Mouse (Mus musculus): ENCODE data around the gene Mindy4b-ps. TPM values are rescaled to one million over a fixed set of nuclear protein-coding genes. Genes with fewer than 3 reads are reported as not detected.
"Not testable (repeated sequence)": the region's sequence is repeated elsewhere in the genome, so short reads cannot be mapped to it uniquely, and the experiment has no call there.

Gene Mindy4b-ps
- not detected in 2 replicates for total RNA-seq (2015; ENCODE audit: low replicate concordance)
- total RNA-seq (2017; ENCODE audit: low replicate concordance): 0.14 TPM in 1 of 2 replicates, not detected in the other

GRCm38 (mm10) chr3:58822211-58822610 is at the start of gene Mindy4b-ps:
TSS of gene Mindy4b-ps (minus strand) at chr3:58822311.
- no peak for ATAC-seq (replicated peaks; ENCODE audit: low FRiP score, poor library complexity, severe bottlenecking)

- ATAC-seq (replicated peaks; ENCODE audit: low FRiP score, poor library complexity, severe bottlenecking): not testable (repeated sequence)
Observed at GRCm38 (mm10) chr3:58871882-58872281, 49.8 kb upstream of the Mindy4b-ps start.

DNA sequence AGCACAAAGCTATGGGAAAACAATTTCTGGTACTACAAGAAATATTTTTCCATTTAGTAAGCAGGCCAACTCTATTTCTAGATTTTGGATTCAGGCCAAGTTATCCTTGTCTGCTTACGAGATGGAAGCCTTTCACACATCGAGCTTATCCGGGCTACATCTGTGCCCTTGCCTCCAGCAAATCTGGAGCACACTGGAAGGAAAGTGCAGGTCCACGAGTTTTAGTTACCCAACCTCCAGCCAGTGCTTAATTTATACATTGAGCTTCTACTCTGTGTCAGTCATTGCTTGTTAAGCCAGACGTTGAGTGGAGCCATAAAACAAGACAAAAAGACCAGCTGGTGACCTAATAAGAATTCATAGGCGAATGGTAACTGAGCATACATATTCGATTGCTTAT is 43.6 kb upstream of the Mindy4b-ps start:
- ATAC-seq (replicated peaks; ENCODE audit: low FRiP score, poor library complexity, severe bottlenecking): no peak

DNA sequence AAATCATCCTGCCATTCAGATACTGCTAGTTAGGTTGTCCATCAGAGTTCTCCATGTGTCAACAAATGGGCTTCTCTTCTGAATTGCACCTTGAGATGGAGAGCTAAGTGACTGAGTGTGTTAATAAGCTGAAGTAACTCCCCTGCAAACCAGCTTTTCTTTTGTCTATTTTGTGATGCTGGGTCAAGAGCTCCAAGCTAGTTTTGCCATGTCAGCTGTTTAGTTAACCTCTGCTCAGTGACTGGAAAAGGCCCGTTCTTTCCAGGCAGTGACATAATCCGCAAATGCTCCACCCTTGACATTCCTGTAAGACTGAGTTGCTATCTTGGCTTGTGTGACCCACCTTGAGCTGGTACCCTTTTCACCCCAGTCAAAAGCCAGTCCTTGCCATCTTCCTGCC is 40.9 kb upstream of the Mindy4b-ps start:
- no peak for ATAC-seq (replicated peaks; ENCODE audit: low FRiP score, poor library complexity, severe bottlenecking)

DNA sequence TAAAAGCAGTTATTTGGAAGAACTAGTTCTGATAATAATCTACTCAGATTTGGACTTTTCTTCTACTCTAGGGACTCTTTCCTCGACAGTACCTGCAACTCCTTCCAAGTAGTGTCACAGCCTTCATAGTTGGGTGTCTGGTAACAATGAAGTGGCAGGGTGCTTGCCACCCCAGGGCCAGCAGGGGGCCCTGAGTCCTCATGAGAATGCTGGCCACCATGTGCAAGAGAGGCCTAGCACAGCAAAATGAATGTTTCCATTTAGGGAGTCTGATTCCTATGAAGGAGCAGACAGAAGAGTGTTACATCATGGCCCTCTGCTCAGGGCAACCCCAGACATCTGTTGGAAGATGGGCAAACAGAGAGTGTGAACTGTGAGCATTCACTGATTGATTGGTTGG is 21.3 kb upstream of the Mindy4b-ps start:
- no peak for ATAC-seq (replicated peaks; ENCODE audit: low FRiP score, poor library complexity, severe bottlenecking)

GRCm38 (mm10) chr3:58833442-58834160 is 11.5 kb upstream of the Mindy4b-ps start:
- no peak for ATAC-seq (replicated peaks; ENCODE audit: low FRiP score, poor library complexity, severe bottlenecking)

GRCm38 (mm10) chr3:58832888-58833287 is 10.8 kb upstream of the Mindy4b-ps start:
- ATAC-seq (replicated peaks; ENCODE audit: low FRiP score, poor library complexity, severe bottlenecking): no peak

DNA sequence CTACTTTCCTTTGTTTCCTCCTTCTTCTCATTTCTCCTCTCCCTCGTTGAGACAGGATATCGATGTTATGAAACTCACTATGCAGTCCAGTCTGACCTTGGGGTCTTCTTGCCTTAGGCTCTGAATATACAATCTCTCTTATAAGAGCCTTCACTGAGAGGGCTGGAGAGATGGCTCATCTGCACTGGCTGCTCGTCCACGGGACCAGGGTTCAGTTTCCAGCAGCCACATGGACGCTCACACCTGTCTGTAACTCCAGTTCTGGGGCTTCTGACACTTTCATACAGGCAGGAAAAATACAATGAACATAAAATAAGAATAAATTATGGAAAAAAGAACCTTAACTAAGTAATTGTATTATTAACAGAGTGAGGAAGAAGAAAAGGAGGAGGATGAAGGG is 9.5 kb upstream of the Mindy4b-ps start:
- ATAC-seq (replicated peaks; ENCODE audit: low FRiP score, poor library complexity, severe bottlenecking): no peak

DNA sequence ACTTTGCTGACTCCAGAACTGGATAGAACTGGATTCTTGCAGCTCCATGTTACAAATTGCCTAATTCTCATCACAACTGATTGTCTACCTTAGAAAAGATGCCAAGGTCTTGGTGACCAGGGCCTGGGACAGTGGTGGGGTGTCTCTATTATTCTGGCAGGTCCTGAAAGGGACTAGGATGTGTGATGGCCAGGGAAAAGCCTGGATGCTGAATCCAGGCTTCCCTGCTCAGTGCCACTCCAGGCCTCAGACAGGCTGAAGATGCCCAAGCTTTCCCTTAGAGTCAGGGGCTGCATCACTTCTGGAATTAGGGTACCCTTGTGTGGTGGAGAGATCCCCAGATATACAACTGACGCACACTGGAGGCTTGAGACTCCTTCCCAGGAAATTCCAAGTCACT is 7.8 kb upstream of the Mindy4b-ps start:
- ATAC-seq (replicated peaks; ENCODE audit: low FRiP score, poor library complexity, severe bottlenecking): no peak

DNA sequence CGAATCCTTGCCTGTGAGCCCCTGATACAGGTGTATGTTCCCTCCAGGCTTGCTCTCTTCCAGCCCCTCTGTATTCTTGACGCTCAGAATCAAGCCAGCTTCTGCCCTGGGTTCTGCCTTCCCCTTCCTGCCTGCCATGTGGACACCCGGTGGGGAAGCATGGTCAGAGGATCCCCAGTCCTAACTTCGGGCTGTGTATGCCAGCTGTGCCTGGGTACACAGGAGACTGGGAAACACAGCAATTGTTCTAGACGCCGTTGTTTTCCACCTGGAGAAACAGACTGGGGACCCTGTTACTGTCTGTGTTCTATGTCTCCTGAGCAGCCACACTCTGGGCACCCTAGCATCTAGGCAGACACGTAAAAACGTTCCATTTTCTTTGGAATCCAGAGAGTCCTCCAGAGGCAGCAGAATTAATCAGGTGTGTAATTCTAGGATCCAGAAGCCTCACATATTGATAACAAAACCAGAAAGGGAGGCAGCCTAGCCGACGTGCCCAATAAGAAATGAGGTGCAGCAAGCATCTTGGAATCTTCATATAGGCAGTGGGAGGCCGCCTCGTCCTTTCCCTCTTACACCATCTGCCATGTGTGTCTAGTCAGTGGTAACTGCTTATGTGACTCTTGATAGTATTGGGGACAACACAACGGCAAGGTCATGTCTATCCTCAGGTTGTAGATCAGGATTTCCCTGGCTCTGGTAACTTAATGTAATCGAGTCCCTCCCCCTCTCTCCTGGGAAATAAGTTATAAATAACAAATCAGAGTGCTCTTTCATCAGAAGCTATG is 6.4 kb upstream of the Mindy4b-ps start:
- ATAC-seq (replicated peaks; ENCODE audit: low FRiP score, poor library complexity, severe bottlenecking): no peak

- ATAC-seq (replicated peaks; ENCODE audit: low FRiP score, poor library complexity, severe bottlenecking): no peak
Observed at GRCm38 (mm10) chr3:58826266-58826665, 4.2 kb upstream of the Mindy4b-ps start.

DNA sequence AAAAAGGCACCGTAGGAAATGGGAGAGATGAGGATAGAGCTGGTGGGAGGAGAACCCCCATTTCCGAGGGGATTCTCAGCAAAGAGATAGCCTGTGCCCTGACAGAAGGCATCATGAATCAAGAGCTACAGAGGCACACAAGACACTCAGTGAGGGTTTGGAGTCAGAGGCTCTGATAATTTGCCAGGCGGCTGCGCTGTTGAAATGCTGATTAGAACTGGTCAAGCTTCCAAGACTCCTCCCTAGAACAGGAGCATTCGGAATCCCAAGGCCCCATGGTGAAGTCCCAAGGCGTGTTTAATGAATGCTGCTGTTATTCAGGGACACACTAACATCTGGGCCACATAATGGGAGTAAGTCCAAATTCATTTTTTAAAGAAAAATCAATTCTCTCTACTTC is 4.8 kb downstream of the Mindy4b-ps start:
- ATAC-seq (replicated peaks; ENCODE audit: low FRiP score, poor library complexity, severe bottlenecking): no peak

DNA sequence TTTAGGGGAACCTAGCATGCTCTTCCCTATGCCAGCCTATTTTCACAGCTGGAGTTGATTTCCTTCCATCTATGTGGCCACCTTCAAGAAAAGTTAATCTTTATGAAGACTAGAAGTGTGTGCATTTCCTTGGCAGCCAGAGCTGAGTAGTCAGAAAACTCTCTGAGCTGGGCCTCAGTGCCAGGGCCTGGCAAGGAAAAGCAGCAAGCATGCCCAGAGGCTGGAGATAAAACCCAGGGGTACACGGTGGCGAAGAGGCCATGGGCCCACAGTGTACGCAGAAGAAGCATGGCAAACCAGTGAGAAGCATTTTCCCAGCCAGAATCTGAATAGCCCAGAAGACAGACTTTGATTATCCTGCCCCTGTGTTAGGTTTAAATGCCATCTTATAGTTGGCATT is 7.9 kb downstream of the Mindy4b-ps start:
- no peak for ATAC-seq (replicated peaks; ENCODE audit: low FRiP score, poor library complexity, severe bottlenecking)

DNA sequence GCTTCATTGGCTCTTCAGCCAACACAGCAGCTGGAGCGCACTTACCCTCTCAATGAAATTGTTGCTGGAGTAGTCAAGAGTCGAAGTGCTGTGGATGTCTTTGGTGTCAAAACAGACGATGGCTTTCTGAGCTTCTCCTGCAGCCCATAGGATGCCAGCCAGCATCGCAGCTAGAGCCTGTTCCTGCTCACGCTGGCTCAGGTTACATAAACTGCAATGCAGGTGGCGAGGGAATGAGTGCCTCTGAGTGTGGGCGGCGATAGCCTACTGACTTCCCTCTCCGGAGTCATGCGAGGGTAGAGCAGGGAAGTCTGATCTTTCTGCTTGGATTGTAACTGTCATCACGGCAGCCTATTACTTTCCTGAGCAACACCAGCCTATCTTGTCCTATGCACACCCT is 11.8 kb downstream of the Mindy4b-ps start:
- ATAC-seq (replicated peaks; ENCODE audit: low FRiP score, poor library complexity, severe bottlenecking): no peak

DNA sequence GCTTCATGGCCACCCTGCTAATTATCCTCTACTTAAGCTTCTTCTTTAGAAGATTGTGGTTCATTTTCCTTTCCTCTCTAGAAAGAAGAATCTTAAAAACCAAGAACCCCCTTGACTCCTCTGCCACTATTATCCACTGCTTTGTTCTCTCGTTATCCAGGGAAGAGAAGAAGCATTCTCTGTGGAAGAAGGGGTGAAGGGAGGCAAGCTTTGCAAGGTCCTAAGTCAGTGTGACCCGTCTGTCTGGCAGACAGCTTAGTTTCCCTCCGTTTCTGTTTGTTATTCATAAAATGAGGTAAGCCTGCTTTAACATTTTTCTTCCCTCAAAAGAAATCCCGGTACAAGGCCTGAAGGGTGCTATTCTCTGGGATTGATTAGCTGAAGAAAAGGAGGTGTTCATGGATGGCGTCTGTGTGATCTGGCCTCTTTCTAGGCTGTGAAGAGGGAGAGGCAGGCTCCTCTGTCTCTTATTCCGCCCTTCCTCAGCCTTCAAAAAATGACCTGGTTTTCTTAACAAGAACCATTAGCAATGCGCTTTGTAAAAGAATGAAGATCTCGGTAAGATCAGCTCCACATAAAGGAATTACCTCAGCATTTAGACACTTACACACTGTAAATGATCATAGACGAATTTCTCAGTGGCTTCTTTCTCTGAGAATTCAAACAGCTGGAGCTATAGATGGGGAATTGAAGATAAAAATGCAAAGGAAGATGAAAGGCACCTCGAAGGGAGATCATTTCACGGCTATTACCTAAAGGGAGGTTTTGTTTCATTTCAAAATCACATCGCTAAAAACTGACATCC is 12.8 kb downstream of the Mindy4b-ps start:
- no peak for ATAC-seq (replicated peaks; ENCODE audit: low FRiP score, poor library complexity, severe bottlenecking)

GRCm38 (mm10) chr3:58808636-58809035 is 13.5 kb downstream of the Mindy4b-ps start:
- ATAC-seq (replicated peaks; ENCODE audit: low FRiP score, poor library complexity, severe bottlenecking): no peak

GRCm38 (mm10) chr3:58804745-58805144 is 17.4 kb downstream of the Mindy4b-ps start:
- no peak for ATAC-seq (replicated peaks; ENCODE audit: low FRiP score, poor library complexity, severe bottlenecking)

DNA sequence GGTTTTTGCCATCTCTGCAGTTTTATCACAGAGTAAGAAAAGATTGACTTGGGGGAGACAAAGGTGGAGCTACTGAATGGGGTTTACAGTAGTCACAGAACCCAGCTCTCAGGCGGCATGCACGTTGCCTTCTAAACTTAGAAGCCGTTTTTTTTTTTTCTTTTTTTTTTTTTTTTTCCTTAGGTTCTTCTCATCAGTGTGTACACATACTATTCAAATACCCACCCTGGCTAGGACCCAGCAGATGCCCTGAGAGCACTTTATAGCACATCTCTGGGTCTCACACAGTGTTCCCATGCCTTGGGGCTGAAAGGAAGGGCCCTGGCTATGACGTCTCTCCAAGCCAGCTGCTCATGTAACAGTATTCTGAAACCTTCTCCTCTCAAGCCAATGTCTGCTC is 23.4 kb downstream of the Mindy4b-ps start:
- no peak for ATAC-seq (replicated peaks; ENCODE audit: low FRiP score, poor library complexity, severe bottlenecking)

- ATAC-seq (replicated peaks; ENCODE audit: low FRiP score, poor library complexity, severe bottlenecking): no peak
Observed at GRCm38 (mm10) chr3:58798245-58798644, 23.9 kb downstream of the Mindy4b-ps start.

DNA sequence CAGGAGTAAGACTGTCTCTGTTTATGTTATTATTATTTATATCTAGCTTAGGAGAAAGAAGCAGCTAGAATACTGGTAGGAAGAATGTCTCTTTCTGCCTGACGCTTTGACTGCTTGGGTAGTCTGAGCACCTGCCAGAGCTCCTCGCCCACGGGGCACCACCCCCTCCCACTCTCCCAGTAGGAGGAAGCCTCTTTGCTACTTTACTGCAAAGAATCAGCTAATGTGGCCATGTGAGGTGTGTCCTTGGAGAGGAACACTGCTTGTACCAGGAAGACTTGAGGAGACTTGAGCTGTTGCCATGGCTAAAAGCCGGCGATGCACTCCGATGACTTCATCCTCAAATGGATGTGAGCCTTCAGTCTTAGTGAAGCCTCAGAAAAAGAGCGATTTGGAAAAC is 32.6 kb downstream of the Mindy4b-ps start:
- no peak for ATAC-seq (replicated peaks; ENCODE audit: low FRiP score, poor library complexity, severe bottlenecking)
